Mouse (Mus musculus): ENCODE results near the gene Dzip3. TPM values are rescaled to one million over a fixed set of nuclear protein-coding genes. Genes with fewer than 3 reads are reported as not detected.

Gene Dzip3
- total RNA-seq, 2 experiments from 2014 or later: 3.7 to 4.4 TPM

DNA sequence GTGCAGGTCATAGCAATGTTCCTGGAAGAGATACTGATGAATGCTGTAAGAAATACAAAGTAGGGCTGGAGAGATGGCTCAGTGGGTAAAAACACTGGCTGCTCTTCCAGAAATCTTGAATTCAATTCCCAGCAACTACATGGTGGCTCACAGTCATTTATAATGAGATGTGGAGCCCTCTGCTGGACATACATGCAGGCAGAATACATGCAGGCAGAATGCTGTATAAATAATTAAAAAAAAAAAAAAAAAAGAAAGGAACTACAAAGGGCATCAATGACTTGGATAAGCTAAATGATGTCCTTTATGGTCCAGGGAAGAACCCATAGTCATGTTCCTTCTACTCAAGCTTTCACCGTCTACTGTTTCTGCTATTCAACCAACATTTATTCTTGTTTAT is 20.4 kb downstream of the Dzip3 start:
- DNase-seq: no peak
- TF ChIP-seq CTCF (IDR thresholded peaks at IDR 0.05): peak; percentile 21; the same call in 1 of the 2 replicates
- no peak overlapping the region for H3K27ac ChIP-seq
- H3K4me3 ChIP-seq: no peak overlapping the region
- intact Hi-C loops (cut with DNase I): no loop called here

DNA sequence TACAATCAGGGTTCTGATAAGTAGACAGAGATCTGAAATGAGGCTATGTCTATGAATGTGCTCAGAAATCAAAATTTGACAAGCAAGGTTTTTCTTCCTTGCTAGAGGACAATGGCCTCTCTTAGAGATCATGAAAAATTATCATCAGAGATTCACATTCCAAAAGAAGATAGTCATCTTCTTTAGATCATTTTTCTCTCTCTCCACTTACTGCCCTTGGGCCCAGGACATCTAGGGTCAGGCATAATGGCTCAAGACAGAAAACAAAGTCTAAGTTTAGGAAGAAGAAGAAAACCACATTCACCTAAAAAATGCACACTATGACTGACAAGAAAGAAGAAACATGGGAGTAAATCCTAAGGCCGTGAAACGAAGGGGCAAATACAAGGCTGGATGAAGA is 21.0 kb downstream of the Dzip3 start:
- no peak for TF ChIP-seq CTCF (IDR thresholded peaks at IDR 0.05)
- no peak for DNase-seq
- H3K4me3 ChIP-seq: no peak overlapping the region
- H3K27ac ChIP-seq: no peak overlapping the region
- intact Hi-C loops (cut with DNase I): no loop called here

DNA sequence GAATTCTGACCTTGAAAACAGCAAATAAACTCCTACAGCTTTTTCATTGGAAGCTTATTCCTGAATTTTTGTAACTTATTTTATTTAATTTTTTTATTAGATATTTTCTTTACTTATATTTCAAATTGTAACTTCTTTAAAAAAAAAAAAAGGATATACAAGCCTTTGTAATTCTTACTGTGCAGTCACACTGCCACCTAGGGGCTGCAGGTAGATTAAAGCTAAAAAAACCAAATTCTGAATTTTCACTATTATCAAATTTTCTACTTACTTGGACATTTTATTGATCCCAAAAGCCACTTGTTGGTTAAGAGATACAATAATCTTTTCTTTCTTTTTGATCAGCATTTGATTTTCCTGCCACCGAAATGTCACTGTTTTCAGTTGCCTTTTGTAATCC is 52.2 kb downstream of the Dzip3 start:
- no peak for DNase-seq
- no peak overlapping the region for H3K4me3 ChIP-seq
- peak; percentile 64 for TF ChIP-seq CTCF (IDR thresholded peaks at IDR 0.05)
- intact Hi-C loops (cut with DNase I): no loop called here
- no peak overlapping the region for H3K27ac ChIP-seq

DNA sequence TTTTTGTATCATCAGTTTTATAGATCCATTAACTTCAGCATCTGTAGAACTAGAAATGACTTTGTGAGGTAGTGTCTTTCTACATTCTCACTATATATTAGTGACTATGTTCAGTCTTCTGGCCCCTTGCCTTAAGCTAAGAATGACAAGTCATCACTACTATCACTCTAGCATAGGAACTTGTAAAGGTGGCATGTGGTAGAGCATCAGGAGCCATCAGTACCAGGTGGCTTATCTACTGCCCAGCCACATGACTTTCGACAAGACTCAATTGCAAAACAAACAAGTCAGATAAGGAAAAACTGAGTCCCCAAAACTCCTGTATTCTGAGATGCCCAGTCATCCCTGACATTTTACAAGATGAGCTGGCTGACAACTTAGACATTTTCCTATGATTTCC is 70.2 kb downstream of the Dzip3 start:
- TF ChIP-seq CTCF (IDR thresholded peaks at IDR 0.05): no peak
- intact Hi-C loops (cut with DNase I): no loop called here
- H3K4me3 ChIP-seq: no peak overlapping the region
- no peak overlapping the region for H3K27ac ChIP-seq
- DNase-seq: no peak

DNA sequence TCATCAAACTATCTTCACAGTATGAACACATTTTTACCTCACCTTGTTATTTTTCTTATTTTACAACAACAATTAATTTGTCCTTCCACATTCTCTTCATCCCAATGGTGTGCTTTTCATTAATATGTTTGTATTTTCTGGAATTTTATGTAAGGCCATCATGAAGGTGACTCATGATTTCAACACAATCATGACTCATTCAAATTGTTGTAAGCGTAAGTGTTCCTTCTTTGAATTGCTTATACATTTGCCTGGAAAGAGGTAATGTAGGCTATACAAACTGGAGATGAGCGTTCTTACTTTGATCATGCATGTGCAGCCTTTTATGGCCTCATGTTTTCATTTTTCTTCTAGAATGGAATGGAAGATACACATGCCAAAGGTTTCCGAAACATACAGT is 80.8 kb downstream of the Dzip3 start:
- no peak overlapping the region for H3K27ac ChIP-seq
- no peak for TF ChIP-seq CTCF (IDR thresholded peaks at IDR 0.05)
- no peak overlapping the region for H3K4me3 ChIP-seq
- intact Hi-C loops (cut with DNase I): no loop called here
- DNase-seq: no peak

DNA sequence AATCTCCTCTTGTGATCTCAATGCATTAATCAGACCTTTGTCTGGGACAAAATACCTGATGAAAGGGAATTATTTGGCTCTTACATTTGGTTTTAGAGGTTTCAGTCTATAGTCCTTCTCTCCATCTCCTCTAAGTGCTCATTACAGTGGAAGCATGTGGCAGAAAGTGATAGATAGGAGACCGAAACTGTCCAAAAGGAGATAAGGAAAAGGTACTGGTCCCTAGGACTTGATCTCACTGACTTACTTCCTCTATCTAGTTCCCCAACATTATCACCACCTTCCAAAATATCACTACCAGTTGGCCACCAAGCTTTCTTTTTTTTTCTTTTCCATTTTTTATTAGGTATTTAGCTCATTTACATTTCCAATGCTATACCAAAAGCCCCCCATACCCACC is 82.8 kb downstream of the Dzip3 start:
- TF ChIP-seq CTCF (IDR thresholded peaks at IDR 0.05): no peak
- no peak for DNase-seq
- H3K27ac ChIP-seq: no peak overlapping the region
- H3K4me3 ChIP-seq: no peak overlapping the region
- intact Hi-C loops (cut with DNase I): no loop called here

DNA sequence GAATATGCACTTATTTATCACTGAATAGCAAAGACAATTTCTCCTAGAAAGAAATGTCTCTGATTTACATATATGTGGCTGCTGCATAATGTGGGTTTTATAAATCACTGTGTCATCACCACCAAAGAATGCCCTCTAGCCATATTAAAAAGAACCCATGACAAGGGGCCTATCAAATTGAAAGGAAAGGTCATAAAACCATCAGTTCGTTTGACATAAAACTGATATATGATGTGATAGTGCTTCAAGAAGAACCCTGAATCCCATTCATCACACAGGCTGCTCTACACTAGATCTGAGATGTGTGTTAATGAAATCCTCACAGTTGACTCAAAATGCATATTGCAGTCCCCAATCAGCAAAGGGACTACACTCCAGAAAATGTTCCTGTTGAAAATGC is 94.1 kb downstream of the Dzip3 start:
- intact Hi-C loops (cut with DNase I): no loop called here
- Histone ChIP-seq H3K27ac (no peak overlapping the region), H3K4me3 (no peak overlapping the region)
- DNase-seq: no peak
- TF ChIP-seq CTCF (IDR thresholded peaks at IDR 0.05): no peak

DNA sequence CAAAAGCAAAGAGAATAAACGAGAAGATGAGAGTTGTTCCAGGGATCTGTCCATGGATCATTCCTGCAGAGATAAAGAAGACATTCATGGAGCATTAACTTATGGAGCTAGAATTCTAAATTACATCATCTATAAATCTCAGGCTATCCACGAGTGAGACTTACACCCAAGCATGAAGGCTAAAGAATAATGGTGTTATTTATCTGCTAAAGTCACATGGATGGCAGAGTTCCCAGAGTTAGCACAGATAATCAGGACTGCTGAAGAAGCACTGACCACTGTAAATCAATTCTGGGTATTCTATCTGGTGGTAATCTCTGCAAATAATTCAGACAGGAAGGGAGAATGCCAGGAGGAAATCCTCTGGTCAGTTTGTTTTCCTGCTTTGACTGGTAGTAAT is 103.2 kb downstream of the Dzip3 start:
- DNase-seq: no peak
- H3K4me3 ChIP-seq: no peak overlapping the region
- TF ChIP-seq CTCF (IDR thresholded peaks at IDR 0.05): no peak
- H3K27ac ChIP-seq: no peak overlapping the region
- intact Hi-C loops (cut with DNase I): no loop called here

Other genes with a start within 250 kb of the Dzip3 start
- gene Trat1, start 222.1 kb downstream of the Dzip3 start, total RNA-seq (2021): not detected
- not detected for gene Retnlb, start 177.3 kb downstream of the Dzip3 start, total RNA-seq (2021)
- 1 to 10 TPM; 2.8 to 8.4 TPM for gene Retnla, start 151.6 kb downstream of the Dzip3 start, total RNA-seq (2021)
- gene Retnlg, start 121.5 kb downstream of the Dzip3 start, total RNA-seq (2021): under 1 TPM in 1 of 2 experiments, not detected in 1; 0.46 TPM
- gene Cip2a, start within 50 bp of the Dzip3 start, total RNA-seq (2021): under 1 TPM; 0.36 to 0.50 TPM
- not detected for gene Myh15, start 63.3 kb upstream of the Dzip3 start, total RNA-seq (2021)

Data from gastrocnemius, adult 2 months (tissue).